Mouse (Mus musculus) brain, embryonic 14.5 days (tissue): Measurements from ENCODE around the gene Dclk1. TPM values are rescaled to one million over a fixed set of nuclear protein-coding genes. Genes with fewer than 3 reads are reported as not detected.
A peak's percentile ranks its signal among the peaks of the same experiment; 100 is the strongest.

Source experiments
- DNase-seq: peaks from one replicate; pipeline ENCODE4 v3.0.0-alpha.2; 2011; ENCODE audit warnings: low read depth
- CTCF ChIP-seq: fragments of 200-500 bp; IDR thresholded peaks from 2 replicates; pipeline ENCODE4 v1.5.1; 2012; ENCODE audit warnings: inconsistent platforms, mild to moderate bottlenecking, moderate library complexity, borderline replicate concordance; ENCODE audit not compliant: insufficient read depth, insufficient read length; ENCODE audit errors: extremely low read depth
- POLR2A ChIP-seq: fragments of 200-500 bp; IDR thresholded peaks from 2 replicates; pipeline ENCODE4 v1.6.1; 2012; ENCODE audit warnings: mild to moderate bottlenecking, inconsistent platforms, borderline replicate concordance; ENCODE audit not compliant: poor library complexity, insufficient read depth, insufficient read length, severe bottlenecking; ENCODE audit errors: extremely low read depth
- polyA plus RNA-seq: library from polyadenylated mRNA; depleted of rRNA; stranded (reverse); fragments of >200 nt; gene quantifications from 2 replicates; pipeline ENCODE4 v1.2.3, GENCODE M21; 2012

Gene Dclk1
- polyA plus RNA-seq, 1 experiment, result 175 TPM

GRCm38 (mm10) chr3:55276446-55276845 lies 34.3 kb downstream of the Dclk1 start:
- no peak for DNase-seq
- TF ChIP-seq CTCF, result peak; percentile 27; the same call in 1 of the 2 replicates
- no peak for TF ChIP-seq POLR2A

- DNase-seq, result no peak
- TF ChIP-seq CTCF (no peak), POLR2A (no peak)
Measured at GRCm38 (mm10) chr3:55276851-55277250, 34.7 kb downstream of the Dclk1 start.

GRCm38 (mm10) chr3:55277829-55278228 lies 35.7 kb downstream of the Dclk1 start:
- DNase-seq, result no peak
- TF ChIP-seq CTCF (no peak), POLR2A (no peak)

- TF ChIP-seq POLR2A, result no peak
- no peak for TF ChIP-seq CTCF
- DNase-seq, result peak; percentile 37
Measured at GRCm38 (mm10) chr3:55279923-55280322, 37.8 kb downstream of the Dclk1 start.

- TF ChIP-seq POLR2A (no peak), CTCF (no peak)
- no peak for DNase-seq
Measured at GRCm38 (mm10) chr3:55280471-55280870, 38.3 kb downstream of the Dclk1 start.

- DNase-seq, result peak; percentile 96
- TF ChIP-seq POLR2A (no peak), CTCF (no peak)
Measured at GRCm38 (mm10) chr3:55284215-55284614, 42.1 kb downstream of the Dclk1 start.

- TF ChIP-seq CTCF (no peak), POLR2A (no peak)
- DNase-seq, result no peak
Measured at GRCm38 (mm10) chr3:55288726-55289125, 46.6 kb downstream of the Dclk1 start.

- TF ChIP-seq CTCF (no peak), POLR2A (no peak)
Measured at GRCm38 (mm10) chr3:55291964-55292363, 49.8 kb downstream of the Dclk1 start.

GRCm38 (mm10) chr3:55292783-55293430 lies 50.7 kb downstream of the Dclk1 start:
- TF ChIP-seq CTCF (no peak), POLR2A (no peak)
- peak; percentile 37 for DNase-seq

More at GRCm38 (mm10) chr3:55291964-55292363, 49.8 kb downstream of the Dclk1 start:
- DNase-seq, result no peak

GRCm38 (mm10) chr3:55305653-55306052 lies 63.5 kb downstream of the Dclk1 start:
- no peak for DNase-seq
- TF ChIP-seq CTCF (no peak), POLR2A (no peak)

- DNase-seq, result no peak
- no peak for TF ChIP-seq POLR2A
- no peak for TF ChIP-seq CTCF
Measured at GRCm38 (mm10) chr3:55307553-55308177, 65.5 kb downstream of the Dclk1 start.

- no peak for TF ChIP-seq POLR2A
- TF ChIP-seq CTCF, result no peak
- no peak for DNase-seq
Measured at GRCm38 (mm10) chr3:55309961-55310360, 67.8 kb downstream of the Dclk1 start.
